Mouse (Mus musculus): ENCODE data around the gene Kl. TPM values are rescaled to one million over a fixed set of nuclear protein-coding genes. Genes with fewer than 3 reads are reported as not detected.
A peak's percentile ranks its signal among the peaks of the same experiment; 100 is the strongest.

Kl gene
- polyA plus RNA-seq, 1 experiment, result 159 TPM

GRCm38 (mm10) chr5:150961615-150962014 lies 9.2 kb downstream of the Kl start:
- Histone ChIP-seq H3K27ac (ENCODE audit: insufficient read depth, low read depth, low read length) (no peak overlapping the region), H3K36me3 (ENCODE audit: control insufficient read depth, insufficient read depth, low read length) (no peaks in the 10 kb centered on the region), H3K27me3 (replicated peaks; ENCODE audit: control insufficient read depth, insufficient read depth, low read length) (no peaks in the 10 kb centered on the region), H3K4me1 (ENCODE audit: control insufficient read depth, insufficient read depth, low read length) (peaks cover 31% of the 10 kb centered on the region), H3K4me3 (ENCODE audit: insufficient read depth, low read depth, low read length) (no peak overlapping the region)
- WGBS, result 60% methylated on average over 1 of the region's 1 CpGs
- DNase-seq, result no peak
- no peak for TF ChIP-seq CTCF (conservative IDR thresholded peaks at IDR 0.05; ENCODE audit: insufficient read depth, insufficient read length, low read depth, low read length)
- no peak for TF ChIP-seq POLR2A (IDR thresholded peaks at IDR 0.05; ENCODE audit: low read depth, low read length)

DNA sequence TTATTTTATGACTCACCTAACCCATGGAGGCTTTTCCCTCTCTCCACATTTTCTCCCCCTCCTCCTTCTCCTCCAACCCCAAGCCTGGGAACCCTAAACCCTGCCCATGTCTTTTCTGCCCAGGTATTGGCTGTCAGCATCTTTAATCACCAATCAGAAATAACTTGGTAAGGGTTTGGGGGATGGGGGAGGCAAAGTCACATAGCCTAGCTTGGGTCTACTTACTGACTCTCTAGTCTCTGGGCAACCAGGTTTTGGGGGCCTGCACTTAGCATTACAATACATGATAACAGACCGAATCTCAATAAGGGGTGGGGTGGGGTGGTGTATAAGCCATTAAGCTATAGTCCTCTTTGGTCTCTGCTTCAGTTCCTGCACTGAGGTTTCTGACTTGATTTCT lies 10.3 kb downstream of the Kl start:
- TF ChIP-seq POLR2A (IDR thresholded peaks at IDR 0.05; ENCODE audit: low read depth, low read length) (no peak), CTCF (conservative IDR thresholded peaks at IDR 0.05; ENCODE audit: insufficient read depth, insufficient read length, low read depth, low read length) (no peak)
- 77% methylated on average over 1 of the region's 1 CpGs for WGBS

DNA sequence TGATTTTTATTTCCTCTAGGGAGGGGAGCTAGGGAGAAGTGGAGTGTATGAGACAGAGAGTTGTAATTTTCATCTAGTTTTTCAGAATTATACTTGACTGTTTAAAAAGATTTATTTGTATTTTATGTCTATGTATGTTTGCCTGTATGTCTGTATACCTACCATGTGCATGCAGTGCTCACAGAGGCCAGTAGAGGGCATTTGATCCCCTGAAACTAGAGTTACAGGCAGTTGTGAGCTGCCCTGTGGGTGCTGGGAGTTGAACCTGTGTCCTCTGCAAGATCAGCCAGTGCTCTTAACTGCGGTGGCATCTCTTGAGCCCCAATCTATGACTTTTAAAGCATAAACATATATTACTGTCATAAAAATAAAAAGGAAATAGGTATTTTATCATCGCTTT lies 15.5 kb downstream of the Kl start:
- Histone ChIP-seq H3K27ac (ENCODE audit: insufficient read depth, low read depth, low read length) (no peak overlapping the region), H3K4me3 (ENCODE audit: insufficient read depth, low read depth, low read length) (no peak overlapping the region), H3K36me3 (ENCODE audit: control insufficient read depth, insufficient read depth, low read length) (peaks cover 5% of the 10 kb centered on the region; the same call in 1 of the 2 replicates), H3K27me3 (replicated peaks; ENCODE audit: control insufficient read depth, insufficient read depth, low read length) (no peaks in the 10 kb centered on the region), H3K4me1 (ENCODE audit: control insufficient read depth, insufficient read depth, low read length) (peaks cover 5% of the 10 kb centered on the region; the same call in 1 of the 2 replicates)
- DNase-seq, result no peak
- 98% methylated on average over 2 of the region's 2 CpGs for WGBS
- TF ChIP-seq CTCF (conservative IDR thresholded peaks at IDR 0.05; ENCODE audit: insufficient read depth, insufficient read length, low read depth, low read length) (no peak), POLR2A (IDR thresholded peaks at IDR 0.05; ENCODE audit: low read depth, low read length) (no peak)

More for the DNA sequence above, 10.3 kb downstream of the Kl start:
- Histone ChIP-seq H3K36me3 (ENCODE audit: control insufficient read depth, insufficient read depth, low read length) (peaks cover 2% of the 10 kb centered on the region; the same call in 1 of the 2 replicates), H3K4me1 (ENCODE audit: control insufficient read depth, insufficient read depth, low read length) (peaks cover 23% of the 10 kb centered on the region), H3K4me3 (ENCODE audit: insufficient read depth, low read depth, low read length) (no peak overlapping the region), H3K27me3 (replicated peaks; ENCODE audit: control insufficient read depth, insufficient read depth, low read length) (no peaks in the 10 kb centered on the region), H3K27ac (ENCODE audit: insufficient read depth, low read depth, low read length) (no peak overlapping the region)
- DNase-seq, result no peak

DNA sequence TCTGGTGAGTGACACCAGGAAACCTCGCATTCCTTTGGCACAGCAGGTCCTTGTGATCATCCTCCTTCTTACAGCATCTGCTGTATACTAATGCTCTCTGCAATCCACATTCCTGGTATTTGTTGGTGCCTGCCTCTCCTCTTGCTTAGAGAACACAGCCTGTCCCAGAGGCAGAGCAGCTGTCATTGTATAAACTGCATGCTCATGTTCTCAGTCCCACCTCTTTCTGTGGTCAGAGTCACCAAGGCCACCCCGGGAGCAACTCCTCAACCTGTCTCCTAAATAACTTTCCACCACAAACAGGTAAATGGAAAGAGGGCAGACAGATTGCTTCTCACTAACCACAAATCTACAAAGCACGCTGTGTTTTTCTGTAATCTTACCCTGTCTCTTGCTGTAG lies 18.1 kb downstream of the Kl start:
- TF ChIP-seq CTCF (conservative IDR thresholded peaks at IDR 0.05; ENCODE audit: insufficient read depth, insufficient read length, low read depth, low read length), result no peak
- no peak for TF ChIP-seq POLR2A (IDR thresholded peaks at IDR 0.05; ENCODE audit: low read depth, low read length)
- Histone ChIP-seq H3K4me1 (ENCODE audit: control insufficient read depth, insufficient read depth, low read length) (peaks cover 9% of the 10 kb centered on the region; the same call in 1 of the 2 replicates), H3K27me3 (replicated peaks; ENCODE audit: control insufficient read depth, insufficient read depth, low read length) (no peaks in the 10 kb centered on the region), H3K4me3 (ENCODE audit: insufficient read depth, low read depth, low read length) (no peak overlapping the region), H3K27ac (ENCODE audit: insufficient read depth, low read depth, low read length) (peak overlapping the region; percentile 14; the same call in 1 of the 2 replicates), H3K36me3 (ENCODE audit: control insufficient read depth, insufficient read depth, low read length) (peaks cover 5% of the 10 kb centered on the region; the same call in 1 of the 2 replicates)
- WGBS, result 45% methylated on average over 3 of the region's 3 CpGs
- DNase-seq, result no peak

DNA sequence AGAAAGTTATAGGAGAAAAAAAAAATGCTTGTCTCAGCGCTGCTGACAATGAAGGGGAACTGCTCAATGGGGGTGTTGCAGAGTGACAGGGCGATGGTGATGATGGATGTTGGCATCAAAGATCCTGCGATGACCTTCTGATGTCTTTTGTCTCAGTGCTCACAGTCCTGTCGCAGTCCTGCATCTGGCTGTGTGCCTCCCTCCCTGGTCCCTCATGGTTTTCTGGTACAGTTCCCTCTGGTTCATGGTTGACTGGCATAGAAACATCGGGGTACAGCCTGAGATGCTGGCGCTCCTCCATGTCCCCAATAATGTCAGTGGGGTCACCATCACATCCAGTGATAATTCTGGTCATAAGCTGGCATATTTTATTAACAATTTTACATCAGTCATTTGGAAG lies 18.7 kb downstream of the Kl start:
- H3K27me3 ChIP-seq (replicated peaks; ENCODE audit: control insufficient read depth, insufficient read depth, low read length), result no peaks in the 10 kb centered on the region
- TF ChIP-seq POLR2A (IDR thresholded peaks at IDR 0.05; ENCODE audit: low read depth, low read length) (no peak), CTCF (conservative IDR thresholded peaks at IDR 0.05; ENCODE audit: insufficient read depth, insufficient read length, low read depth, low read length) (no peak)
- peaks cover 9% of the 10 kb centered on the region; the same call in 1 of the 2 replicates for H3K4me1 ChIP-seq (ENCODE audit: control insufficient read depth, insufficient read depth, low read length)
- no peak overlapping the region for H3K4me3 ChIP-seq (ENCODE audit: insufficient read depth, low read depth, low read length)
- H3K27ac ChIP-seq (ENCODE audit: insufficient read depth, low read depth, low read length), result no peak overlapping the region
- 58% methylated on average over 6 of the region's 6 CpGs for WGBS
- no peak for DNase-seq
- peaks cover 5% of the 10 kb centered on the region; the same call in 1 of the 2 replicates for H3K36me3 ChIP-seq (ENCODE audit: control insufficient read depth, insufficient read depth, low read length)

DNA sequence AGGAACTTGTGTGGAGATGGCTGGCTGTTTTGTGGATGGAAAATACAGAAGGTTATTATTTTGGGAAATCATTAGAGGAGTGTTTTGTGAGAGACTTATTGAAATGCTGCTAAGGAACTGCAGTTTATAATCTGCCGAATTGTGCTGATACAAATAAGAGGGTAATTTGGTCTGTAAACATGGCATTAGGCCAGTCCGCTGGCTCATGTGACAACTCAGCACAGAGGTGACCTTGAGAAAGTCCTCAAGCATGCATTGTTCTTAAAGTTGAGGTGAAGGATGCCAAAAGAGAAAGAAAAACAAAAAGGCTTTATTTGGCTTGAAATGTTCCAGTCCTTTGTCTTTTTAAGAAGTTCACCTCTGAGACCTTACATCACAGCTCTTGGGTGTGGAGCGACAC lies 21.8 kb downstream of the Kl start:
- DNase-seq, result peak; percentile 80
- H3K27me3 ChIP-seq (replicated peaks; ENCODE audit: control insufficient read depth, insufficient read depth, low read length), result no peaks in the 10 kb centered on the region
- H3K4me3 ChIP-seq (ENCODE audit: insufficient read depth, low read depth, low read length), result no peak overlapping the region
- peaks cover 2% of the 10 kb centered on the region; the same call in 1 of the 2 replicates for H3K36me3 ChIP-seq (ENCODE audit: control insufficient read depth, insufficient read depth, low read length)
- H3K4me1 ChIP-seq (ENCODE audit: control insufficient read depth, insufficient read depth, low read length), result peaks cover 11% of the 10 kb centered on the region; the same call in 1 of the 2 replicates
- H3K27ac ChIP-seq (ENCODE audit: insufficient read depth, low read depth, low read length), result peak overlapping the region; percentile 72; the same call in 1 of the 2 replicates
- WGBS, result 36% methylated on average over 3 of the region's 3 CpGs
- TF ChIP-seq CTCF (conservative IDR thresholded peaks at IDR 0.05; ENCODE audit: insufficient read depth, insufficient read length, low read depth, low read length) (no peak), POLR2A (IDR thresholded peaks at IDR 0.05; ENCODE audit: low read depth, low read length) (no peak)

DNA sequence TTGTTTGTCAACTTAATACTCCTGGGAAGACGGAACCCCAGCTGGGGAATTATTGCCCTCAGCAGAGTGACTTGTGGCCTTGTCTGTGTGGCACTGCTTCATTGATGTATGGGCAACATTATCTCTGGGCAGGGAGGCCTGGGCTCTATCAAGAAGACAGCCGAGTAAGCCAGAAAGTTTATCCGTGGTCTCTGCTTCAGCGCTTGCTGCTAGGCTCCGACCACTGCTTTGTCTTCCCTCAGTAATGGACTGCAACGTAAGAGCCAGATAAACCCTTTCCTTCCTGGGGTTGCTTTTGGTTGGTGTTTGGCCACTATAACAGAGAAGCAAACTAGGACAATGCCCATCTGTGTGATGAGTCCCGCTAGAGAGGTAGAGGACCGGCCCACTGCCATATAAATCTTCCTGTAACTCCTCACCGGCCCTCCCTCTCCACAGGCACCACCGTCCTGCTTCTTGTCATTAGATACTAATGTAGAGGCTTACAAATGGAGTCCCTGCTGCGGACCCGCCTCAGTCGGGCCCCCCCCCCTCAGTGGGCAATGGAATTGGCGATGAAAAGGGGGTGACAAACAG lies 25.1 kb downstream of the Kl start:
- peaks cover 9% of the 10 kb centered on the region; the same call in 1 of the 2 replicates for H3K4me1 ChIP-seq (ENCODE audit: control insufficient read depth, insufficient read depth, low read length)
- no peak overlapping the region for H3K4me3 ChIP-seq (ENCODE audit: insufficient read depth, low read depth, low read length)
- 62% methylated on average over 14 of the region's 14 CpGs for WGBS
- DNase-seq, result no peak
- H3K36me3 ChIP-seq (ENCODE audit: control insufficient read depth, insufficient read depth, low read length), result peaks cover 9% of the 10 kb centered on the region
- H3K27me3 ChIP-seq (replicated peaks; ENCODE audit: control insufficient read depth, insufficient read depth, low read length), result no peaks in the 10 kb centered on the region
- peak overlapping the region; percentile 50; the same call in 1 of the 2 replicates for H3K27ac ChIP-seq (ENCODE audit: insufficient read depth, low read depth, low read length)
- TF ChIP-seq CTCF (conservative IDR thresholded peaks at IDR 0.05; ENCODE audit: insufficient read depth, insufficient read length, low read depth, low read length), result no peak
- TF ChIP-seq POLR2A (IDR thresholded peaks at IDR 0.05; ENCODE audit: low read depth, low read length), result no peak

Data from kidney, adult 2 months (tissue).